Mouse (Mus musculus) ES-Bruce4 (cell line): ENCODE data around the gene Xxylt1.

ENCODE experiments used
- CTCF ChIP-seq: IDR thresholded peaks from one replicate; pipeline ENCODE4 v1.8.1; 2011; ENCODE audit warnings: low read depth, low read length
- POLR2A ChIP-seq: IDR thresholded peaks from one replicate; pipeline ENCODE4 v1.8.1; 2011; ENCODE audit warnings: low read length; ENCODE audit not compliant: insufficient read depth

GRCm38 (mm10) chr16:31027675-31028074 is 53.6 kb downstream of the Xxylt1 start:
- TF ChIP-seq POLR2A (no peak), CTCF (no peak)
